Mouse (Mus musculus): Measurements from ENCODE around the gene Gm20518. TPM values are rescaled to one million over a fixed set of nuclear protein-coding genes. Genes with fewer than 3 reads are reported as not detected.
A peak's percentile ranks its signal among the peaks of the same experiment; 100 is the strongest.

Gene Gm20518
- total RNA-seq, 2 experiments from 2014 or later: 0.20 to 0.45 TPM

- peak; percentile 69 for DNase-seq (ENCODE audit: low spot score in 2 of 2)
Measured at GRCm38 (mm10) chr16:17807192-17808009, 84.1 kb downstream of the Gm20518 start.

GRCm38 (mm10) chr16:17806581-17807191, 84.8 kb downstream of the Gm20518 start:
- DNase-seq (ENCODE audit: low spot score in 2 of 2): no peak

GRCm38 (mm10) chr16:17804982-17805381, 86.5 kb downstream of the Gm20518 start:
- no peak for DNase-seq (ENCODE audit: low spot score in 2 of 2)

GRCm38 (mm10) chr16:17804449-17804912, 87.0 kb downstream of the Gm20518 start:
- DNase-seq (ENCODE audit: low spot score in 2 of 2): no peak

GRCm38 (mm10) chr16:17803675-17804448, 87.6 kb downstream of the Gm20518 start:
- no peak for DNase-seq (ENCODE audit: low spot score in 2 of 2)

- peak in 1 of 2 experiments; percentile 14 for DNase-seq (ENCODE audit: low spot score in 2 of 2)
Measured at GRCm38 (mm10) chr16:17802839-17803674, 88.4 kb downstream of the Gm20518 start.

- DNase-seq (ENCODE audit: low spot score in 2 of 2): no peak
Measured at GRCm38 (mm10) chr16:17802456-17802838, 89.0 kb downstream of the Gm20518 start.

GRCm38 (mm10) chr16:17801777-17802455, 89.6 kb downstream of the Gm20518 start:
- DNase-seq (ENCODE audit: low spot score in 2 of 2): no peak

- DNase-seq (ENCODE audit: low spot score in 2 of 2): no peak
Measured at GRCm38 (mm10) chr16:17799584-17799983, 91.9 kb downstream of the Gm20518 start.

- no peak for DNase-seq (ENCODE audit: low spot score in 2 of 2)
Measured at GRCm38 (mm10) chr16:17798321-17799180, 92.9 kb downstream of the Gm20518 start.

GRCm38 (mm10) chr16:17797812-17798311, 93.6 kb downstream of the Gm20518 start:
- DNase-seq (ENCODE audit: low spot score in 2 of 2): no peak

- DNase-seq (ENCODE audit: low spot score in 2 of 2): no peak
Measured at GRCm38 (mm10) chr16:17796971-17797811, 94.3 kb downstream of the Gm20518 start, which contains the start of gene Scarf2. TSS of gene Scarf2 (plus strand) at chr16:17797282.

- DNase-seq (ENCODE audit: low spot score in 2 of 2): no peak
Measured at GRCm38 (mm10) chr16:17796519-17796918, 95.0 kb downstream of the Gm20518 start.

GRCm38 (mm10) chr16:17795643-17796042, 95.8 kb downstream of the Gm20518 start:
- DNase-seq (ENCODE audit: low spot score in 2 of 2): no peak

GRCm38 (mm10) chr16:17794047-17794446, 97.4 kb downstream of the Gm20518 start:
- DNase-seq (ENCODE audit: low spot score in 2 of 2): no peak

- no peak for DNase-seq (ENCODE audit: low spot score in 2 of 2)
Measured at GRCm38 (mm10) chr16:17792728-17793127, 98.7 kb downstream of the Gm20518 start.

GRCm38 (mm10) chr16:17785337-17785736, 106.1 kb downstream of the Gm20518 start:
- no peak for DNase-seq (ENCODE audit: low spot score in 2 of 2)

Data from adrenal gland, postnatal 4 days (tissue).